Comparison of ENCODE assay signal across 16 mouse cellular contexts in the genomic region with DNA sequence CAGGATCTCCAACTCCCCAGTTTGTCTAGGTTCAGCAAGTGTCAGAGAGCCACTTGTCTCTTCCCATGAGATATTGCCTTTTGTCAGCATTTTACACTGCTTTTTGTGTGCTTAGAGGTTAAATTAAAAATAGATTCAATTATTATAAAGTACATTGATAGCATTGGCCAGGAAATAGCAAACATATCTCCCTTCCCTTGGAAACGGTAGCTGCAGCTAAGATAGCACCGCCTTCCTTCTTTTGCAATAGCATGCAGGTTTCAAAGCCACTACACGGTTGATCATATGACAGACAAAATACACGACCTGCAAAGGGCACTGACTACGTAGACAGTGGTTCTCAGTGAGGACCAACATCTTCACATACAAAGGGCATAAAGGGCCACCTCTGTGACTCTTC.
"Had no signal": no experiment of that assay in that cellular context is flagged by ENCODE, and none has a peak within 500 bp of the region (broad histone marks: within the 10 kb centered on the region; RNA-seq: fewer than 3 reads in every experiment).

No protein-coding gene starts in this region.

- H3K4me1 ChIP-seq: neural tube, embryonic 13.5 days; neural tube, embryonic 15.5 days; stomach, embryonic 15.5 days had no signal

- H3K9ac ChIP-seq: neural tube, embryonic 13.5 days; neural tube, embryonic 15.5 days; stomach, embryonic 15.5 days had no signal

- H3K27me3 ChIP-seq: neural tube, embryonic 13.5 days; neural tube, embryonic 15.5 days; stomach, embryonic 15.5 days had no signal

- H3K9me3 ChIP-seq: neural tube, embryonic 13.5 days; neural tube, embryonic 15.5 days; stomach, embryonic 15.5 days had no signal

- H3K4me2 ChIP-seq: neural tube, embryonic 13.5 days; neural tube, embryonic 15.5 days; stomach, embryonic 15.5 days had no signal

- DNase-seq: retina, postnatal 1 day; right cerebral cortex, adult 18-20 months; right cerebral cortex, postnatal 14 days; right cerebral cortex, postnatal 25 days; right cerebral cortex, postnatal 4 days; spleen, adult 18-20 months; thymus, adult 18-20 months; thymus, adult 2 months; thymus, postnatal 14 days; thymus, postnatal 25 days; thymus, postnatal 36 days; thymus, postnatal 4 days had no signal

- H3K36me3 ChIP-seq: neural tube, embryonic 13.5 days; neural tube, embryonic 15.5 days; stomach, embryonic 15.5 days had no signal

- H3K27ac ChIP-seq: neural tube, embryonic 13.5 days; neural tube, embryonic 15.5 days; stomach, embryonic 15.5 days; stomach, postnatal 0 days had no signal

- H3K4me3 ChIP-seq: neural tube, embryonic 13.5 days; neural tube, embryonic 15.5 days; stomach, embryonic 15.5 days had no signal
